Mouse (Mus musculus) central nervous system, embryonic 18 days (tissue): ENCODE data around the gene Htr3b. TPM values are rescaled to one million over a fixed set of nuclear protein-coding genes. Genes with fewer than 3 reads are reported as not detected.

Experiments used
- polyA plus RNA-seq: library from polyadenylated mRNA; depleted of rRNA; stranded (reverse); fragments of >200 nt; gene quantifications from 2 replicates; pipeline ENCODE4 v1.2.3, GENCODE M21; 2012; rRNA removed

The Htr3b gene
- 0.05 and 0.52 TPM in 2 replicates for polyA plus RNA-seq

GRCm38 (mm10) chr9:48964587-48965040 lies at the start of gene Htr3b:
TSS of gene Htr3b (minus strand) at chr9:48964990.

GRCm38 (mm10) chr9:48984845-48985707 lies 20.3 kb upstream of the Htr3b start, which contains the start of gene Usp28:
TSS of gene Usp28 (plus strand) at chr9:48985375.

GRCm38 (mm10) chr9:48910885-48911537 lies 53.8 kb downstream of the Htr3b start, which contains the start of gene Htr3a:
TSS of gene Htr3a (minus strand) at chr9:48911099.

Other genes with a start within 250 kb of the Htr3b start
- gene Zbtb16, start 128.8 kb downstream of the Htr3b start, polyA plus RNA-seq, result 3.8 and 4.5 TPM in 2 replicates
- gene Htr3a, start 53.9 kb downstream of the Htr3b start, polyA plus RNA-seq, result 6.0 and 6.6 TPM in 2 replicates
- gene Usp28, start 20.4 kb upstream of the Htr3b start, polyA plus RNA-seq, result 52.7 and 57.1 TPM in 2 replicates
- gene Zw10, start 90.6 kb upstream of the Htr3b start, polyA plus RNA-seq, result 30.2 and 31.4 TPM in 2 replicates
- gene Tmprss5, start 116.3 kb upstream of the Htr3b start, polyA plus RNA-seq, result 1.5 and 1.7 TPM in 2 replicates